Mouse (Mus musculus) stomach, embryonic 14.5 days (tissue): ENCODE results near the gene Fas. TPM values are rescaled to one million over a fixed set of nuclear protein-coding genes. Genes with fewer than 3 reads are reported as not detected.

Experiments
- ATAC-seq: fragments of 200-750 bp; cut with Nextera tagmentation; 2 replicates; pipeline ENCODE4 v1.8.0; 2017; ENCODE audit warnings: low read depth, moderate TSS enrichment; ENCODE audit not compliant: insufficient number of reproducible peaks, insufficient read depth, low FRiP score
- H3K27ac ChIP-seq: fragments of 300-500 bp; sonication (generic); 2 replicates; pipeline ENCODE4 v1.5.1; 2014; ENCODE audit warnings: mild to moderate bottlenecking, low read length, moderate library complexity, mixed read lengths
- H3K27me3 ChIP-seq: fragments of 300-500 bp; sonication (generic); 2 replicates; pipeline ENCODE4 v1.6.1; 2014; ENCODE audit warnings: low read length, control low read depth, mixed read lengths; ENCODE audit not compliant: control insufficient read depth, insufficient read depth
- H3K36me3 ChIP-seq: fragments of 300-500 bp; sonication (generic); 2 replicates; pipeline ENCODE4 v1.6.1; 2014; ENCODE audit warnings: mild to moderate bottlenecking, control low read depth, low read length, moderate library complexity, mixed read lengths; ENCODE audit not compliant: control insufficient read depth, insufficient read depth
- H3K4me1 ChIP-seq: fragments of 300-500 bp; sonication (generic); 2 replicates; pipeline ENCODE4 v1.6.1; 2014; ENCODE audit warnings: low read length, control low read depth, mixed read lengths; ENCODE audit not compliant: control insufficient read depth, insufficient read depth
- H3K4me2 ChIP-seq: fragments of 300-500 bp; sonication (generic); replicated peaks from 2 replicates; pipeline ENCODE4 v1.6.1; 2014; ENCODE audit warnings: low read depth, low read length, control low read depth
- H3K4me3 ChIP-seq: fragments of 300-500 bp; sonication (generic); 2 replicates; pipeline ENCODE4 v1.5.1; 2014; ENCODE audit warnings: low read depth, low read length, control low read depth
- H3K9ac ChIP-seq: fragments of 300-500 bp; sonication (generic); replicated peaks from 2 replicates; pipeline ENCODE4 v1.6.1; 2014; ENCODE audit warnings: low read depth, mild to moderate bottlenecking, control low read depth, low read length, moderate library complexity, mixed read lengths
- H3K9me3 ChIP-seq: fragments of 300-500 bp; sonication (generic); 2 replicates; pipeline ENCODE4 v1.6.1; 2016; ENCODE audit warnings: low read depth, low read length, control low read depth; ENCODE audit not compliant: control insufficient read depth
- WGBS: fragments of 180-500 bp; shearing (Covaris S2); extraction: QIAGEN DNeasy Blood & Tissue Kit; methylation state at CpG from one replicate; pipeline ENCODE4 v1.1.7; 2014; 5-methylcytosine and 5-hydroxymethylcytosine counted together
- polyA plus RNA-seq: library from polyadenylated mRNA; unstranded; fragments of >200 nt; fragmentation: Nextera tagmentation; extraction: Ambion mirVana; gene quantifications from 2 replicates; pipeline ENCODE4 v1.2.1, GENCODE M21; 2014

The Fas gene
- polyA plus RNA-seq, 1 experiment from 2014 or later = 3.1 TPM

GRCm38 (mm10) chr19:34270106-34270726 lies 20.2 kb upstream of the Fas start:
- Histone ChIP-seq H3K9ac (no peak overlapping the region), H3K4me2 (no peak overlapping the region), H3K4me1 (no peaks in the 10 kb centered on the region), H3K36me3 (no peaks in the 10 kb centered on the region), H3K27ac (no peak overlapping the region), H3K9me3 (no peaks in the 10 kb centered on the region), H3K27me3 (no peaks in the 10 kb centered on the region), H3K4me3 (no peak overlapping the region)
- ATAC-seq = no peak
- WGBS = 84% methylated on average over 11 of the region's 11 CpGs

- no peaks in the 10 kb centered on the region for H3K4me1 ChIP-seq
- 90% methylated on average over 13 of the region's 13 CpGs for WGBS
- no peaks in the 10 kb centered on the region for H3K9me3 ChIP-seq
- H3K9ac ChIP-seq = no peak overlapping the region
- H3K4me3 ChIP-seq = no peak overlapping the region
- H3K27ac ChIP-seq = no peak overlapping the region
- no peaks in the 10 kb centered on the region for H3K27me3 ChIP-seq
- no peak overlapping the region for H3K4me2 ChIP-seq
- no peak for ATAC-seq
- no peaks in the 10 kb centered on the region for H3K36me3 ChIP-seq
Measured at GRCm38 (mm10) chr19:34270824-34271464, 19.5 kb upstream of the Fas start.

GRCm38 (mm10) chr19:34273073-34273472 lies 17.4 kb upstream of the Fas start:
- H3K27me3 ChIP-seq = no peaks in the 10 kb centered on the region
- WGBS = 97% methylated on average over 1 of the region's 1 CpGs
- no peaks in the 10 kb centered on the region for H3K9me3 ChIP-seq
- H3K4me3 ChIP-seq = no peak overlapping the region
- no peak overlapping the region for H3K27ac ChIP-seq
- no peak overlapping the region for H3K9ac ChIP-seq
- no peaks in the 10 kb centered on the region for H3K4me1 ChIP-seq
- no peak overlapping the region for H3K4me2 ChIP-seq
- ATAC-seq = no peak
- no peaks in the 10 kb centered on the region for H3K36me3 ChIP-seq

DNA sequence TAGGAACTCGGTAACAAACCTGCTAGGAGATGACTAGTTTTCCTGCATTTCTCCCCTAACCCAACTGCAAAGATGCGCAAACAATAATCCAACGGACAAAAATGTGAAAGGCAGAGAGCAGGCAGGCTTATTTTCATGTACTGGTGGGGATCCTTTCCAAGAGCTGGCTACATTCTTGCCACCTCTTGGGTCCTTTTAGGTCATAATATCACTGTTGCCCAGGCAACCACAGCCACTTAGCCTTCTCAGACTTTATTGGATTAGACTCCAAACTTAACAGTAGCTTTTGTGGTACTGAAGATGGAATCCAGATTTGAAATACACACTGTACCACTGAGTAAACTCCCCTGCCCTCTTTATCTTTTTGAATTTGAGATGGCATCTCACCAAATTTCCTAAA lies 12.4 kb upstream of the Fas start:
- H3K9ac ChIP-seq = no peak overlapping the region
- WGBS = 83% methylated on average over 3 of the region's 3 CpGs
- no peak overlapping the region for H3K4me3 ChIP-seq
- no peak overlapping the region for H3K27ac ChIP-seq
- H3K27me3 ChIP-seq = no peaks in the 10 kb centered on the region
- no peaks in the 10 kb centered on the region for H3K4me1 ChIP-seq
- no peaks in the 10 kb centered on the region for H3K36me3 ChIP-seq
- ATAC-seq = no peak
- no peaks in the 10 kb centered on the region for H3K9me3 ChIP-seq
- H3K4me2 ChIP-seq = no peak overlapping the region

DNA sequence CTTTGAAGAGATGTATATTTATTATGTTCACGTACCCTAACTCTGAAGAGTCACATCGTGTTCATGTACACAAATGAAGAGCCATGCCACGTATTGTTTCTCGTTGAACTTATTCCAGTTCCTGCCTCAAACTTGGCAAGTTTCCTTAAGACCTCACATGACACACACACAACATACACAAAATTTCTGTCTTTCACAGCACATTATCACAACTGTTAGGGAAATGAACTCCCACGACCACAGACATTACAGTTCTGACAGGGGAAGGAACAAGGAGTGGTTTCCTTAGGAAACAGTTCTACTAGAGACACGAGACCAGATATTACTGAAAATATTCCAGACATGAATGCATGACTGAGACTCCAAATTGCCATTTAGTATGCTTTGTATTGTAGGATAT lies 6.9 kb upstream of the Fas start:
- no peak overlapping the region for H3K27ac ChIP-seq
- no peaks in the 10 kb centered on the region for H3K36me3 ChIP-seq
- H3K4me3 ChIP-seq = no peak overlapping the region
- WGBS = 66% methylated on average over 6 of the region's 6 CpGs
- no peaks in the 10 kb centered on the region for H3K4me1 ChIP-seq
- no peaks in the 10 kb centered on the region for H3K27me3 ChIP-seq
- no peak overlapping the region for H3K4me2 ChIP-seq
- H3K9me3 ChIP-seq = no peaks in the 10 kb centered on the region
- H3K9ac ChIP-seq = no peak overlapping the region
- no peak for ATAC-seq

GRCm38 (mm10) chr19:34284383-34284782 lies 6.1 kb upstream of the Fas start:
- ATAC-seq = no peak

DNA sequence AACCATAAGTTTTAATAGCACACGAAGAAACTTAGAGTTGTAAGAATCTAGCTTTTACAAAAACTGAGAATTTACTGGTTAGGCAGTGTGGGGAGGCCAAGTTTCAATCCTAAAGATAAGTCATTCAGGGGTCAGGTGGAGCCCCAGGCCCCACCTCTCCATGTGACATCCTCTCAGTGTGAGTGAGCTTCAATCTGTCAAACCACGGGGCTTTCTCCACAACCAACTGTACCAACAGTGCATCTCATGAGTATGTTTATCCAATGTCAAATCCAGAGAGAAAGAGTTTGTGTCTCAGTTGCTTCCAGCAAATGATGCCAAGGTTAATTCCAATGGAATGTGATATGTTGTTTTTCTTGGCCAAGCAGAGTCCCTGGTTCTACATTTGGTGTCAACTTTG lies 5.6 kb upstream of the Fas start:
- H3K9me3 ChIP-seq = no peaks in the 10 kb centered on the region
- H3K27ac ChIP-seq = no peak overlapping the region
- no peak for ATAC-seq
- no peaks in the 10 kb centered on the region for H3K36me3 ChIP-seq
- no peaks in the 10 kb centered on the region for H3K27me3 ChIP-seq
- H3K4me1 ChIP-seq = 0 out of 2 replicates have a peak, but pooled peaks cover under 1% of the 10 kb centered on the region
- H3K4me2 ChIP-seq = no peak overlapping the region
- no peak overlapping the region for H3K9ac ChIP-seq
- no peak overlapping the region for H3K4me3 ChIP-seq
- WGBS = 35% methylated on average over 2 of the region's 2 CpGs

More at GRCm38 (mm10) chr19:34284383-34284782, 6.1 kb upstream of the Fas start:
- H3K9ac ChIP-seq = no peak overlapping the region
- H3K27me3 ChIP-seq = no peaks in the 10 kb centered on the region
- no peaks in the 10 kb centered on the region for H3K36me3 ChIP-seq
- no peak overlapping the region for H3K27ac ChIP-seq
- H3K9me3 ChIP-seq = no peaks in the 10 kb centered on the region
- 62% methylated on average over 10 of the region's 10 CpGs for WGBS
- no peaks in the 10 kb centered on the region for H3K4me1 ChIP-seq
- no peak overlapping the region for H3K4me3 ChIP-seq
- no peak overlapping the region for H3K4me2 ChIP-seq

GRCm38 (mm10) chr19:34287221-34287620 lies 3.2 kb upstream of the Fas start:
- no peak for ATAC-seq

More at GRCm38 (mm10) chr19:34287221-34287620, 3.2 kb upstream of the Fas start:
- H3K36me3 ChIP-seq = no peaks in the 10 kb centered on the region
- no peaks in the 10 kb centered on the region for H3K27me3 ChIP-seq
- H3K4me3 ChIP-seq = no peak overlapping the region
- peaks cover 5% of the 10 kb centered on the region; the same call in 1 of the 2 replicates for H3K4me1 ChIP-seq
- no peak overlapping the region for H3K9ac ChIP-seq
- no peaks in the 10 kb centered on the region for H3K9me3 ChIP-seq
- H3K4me2 ChIP-seq = no peak overlapping the region
- no peak overlapping the region for H3K27ac ChIP-seq
